Mouse (Mus musculus) olfactory bulb, adult 2 months (tissue): ENCODE results near the gene Glt28d2. TPM values are rescaled to one million over a fixed set of nuclear protein-coding genes. Genes with fewer than 3 reads are reported as not detected.
"Not testable (repeated sequence)": the region's sequence is repeated elsewhere in the genome, so short reads cannot be mapped to it uniquely, and the experiment has no call there.

Experiments used
- H3K27ac ChIP-seq: fragments of 200-500 bp; 2 replicates; pipeline ENCODE4 v1.5.1; 2012; ENCODE audit warnings: low read depth, low read length; ENCODE audit not compliant: insufficient read depth
- H3K4me1 ChIP-seq: fragments of 200-500 bp; 2 replicates; pipeline ENCODE4 v1.6.1; 2012; ENCODE audit warnings: low read length; ENCODE audit not compliant: control insufficient read depth, insufficient read depth
- H3K4me3 ChIP-seq: fragments of 200-500 bp; 2 replicates; pipeline ENCODE4 v1.5.1; 2012; ENCODE audit warnings: mild to moderate bottlenecking, low read depth, low read length, moderate library complexity; ENCODE audit not compliant: insufficient read depth
- CTCF ChIP-seq: fragments of 200-500 bp; IDR thresholded peaks from 2 replicates; pipeline ENCODE4 v1.5.1; 2012; ENCODE audit warnings: low read depth, mild to moderate bottlenecking, low read length, moderate library complexity; ENCODE audit not compliant: insufficient read depth
- POLR2A ChIP-seq: fragments of 200-500 bp; IDR thresholded peaks from 2 replicates; pipeline ENCODE4 v1.6.1; 2012; ENCODE audit warnings: mild to moderate bottlenecking, low read depth, low read length, moderate library complexity; ENCODE audit not compliant: insufficient read depth
- WGBS: fragments of 180-500 bp; shearing (Covaris S2); methylation state at CpG from one replicate; pipeline ENCODE4 v1.1.7; 2018; 5-methylcytosine and 5-hydroxymethylcytosine counted together
- polyA plus RNA-seq: library from polyadenylated mRNA; stranded (reverse); fragments of >200 nt; gene quantifications from 2 replicates; pipeline ENCODE4 v1.2.4, GENCODE M21; 2012; ENCODE audit warnings: low replicate concordance; ENCODE audit not compliant: missing spikeins, insufficient read depth, insufficient read length

Gene Glt28d2
- polyA plus RNA-seq, 1 experiment: not detected

- Histone ChIP-seq H3K4me1 (no peaks in the 10 kb centered on the region), H3K4me3 (no peak overlapping the region), H3K27ac (no peak overlapping the region)
- 76% methylated on average over 8 of the region's 8 CpGs for WGBS
- no peak for TF ChIP-seq CTCF
- no peak for TF ChIP-seq POLR2A
Measured at GRCm38 (mm10) chr3:85923343-85923742, 36.0 kb upstream of the Glt28d2 start.

- Histone ChIP-seq H3K4me1 (no peaks in the 10 kb centered on the region), H3K27ac (no peak overlapping the region), H3K4me3 (no peak overlapping the region)
- TF ChIP-seq POLR2A: no peak
- TF ChIP-seq CTCF: no peak
- WGBS: 91% methylated on average over 3 of the region's 3 CpGs
Measured at GRCm38 (mm10) chr3:85922331-85922730, 35.0 kb upstream of the Glt28d2 start.

DNA sequence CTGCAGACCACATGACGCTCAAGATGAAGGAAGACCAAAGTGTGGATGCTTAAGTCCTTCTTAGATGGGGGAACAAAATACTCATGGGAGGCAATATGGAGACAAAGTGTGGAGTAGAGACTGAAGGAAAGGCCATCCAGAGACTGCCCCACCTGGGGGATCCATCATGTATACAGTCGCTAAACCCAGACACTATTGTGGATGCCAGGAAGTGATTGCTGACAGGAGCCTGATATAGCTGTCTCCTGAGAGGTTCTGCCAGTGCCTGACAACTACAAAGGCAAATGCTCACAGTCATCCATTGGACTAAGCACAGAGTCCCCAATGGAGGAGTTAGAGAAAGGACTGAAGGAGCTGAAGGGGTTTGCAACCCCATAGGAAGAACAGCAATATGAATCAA is 33.4 kb upstream of the Glt28d2 start:
- 100% methylated on average over 2 of the region's 2 CpGs for WGBS
- H3K4me3 ChIP-seq, H3K4me1 ChIP-seq, H3K27ac ChIP-seq: not testable (repeated sequence)

DNA sequence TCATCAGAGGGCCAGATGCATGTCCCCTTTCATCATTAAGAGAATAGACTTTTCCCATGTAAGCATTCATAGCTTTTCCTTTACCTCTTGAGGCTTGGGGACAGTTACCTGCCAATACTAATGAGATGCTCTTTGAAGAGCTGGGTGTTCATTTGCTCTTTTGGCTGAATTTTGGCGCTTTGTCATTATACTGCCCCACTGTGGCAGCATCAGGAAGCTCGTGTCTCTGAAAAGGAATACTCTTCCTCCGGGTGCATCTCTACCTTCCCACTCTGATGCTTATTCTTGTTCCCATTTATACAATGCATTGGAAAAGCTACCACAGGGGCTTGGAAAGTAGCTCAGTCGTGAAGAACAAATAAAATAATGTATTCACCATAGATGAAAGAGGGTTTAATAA is 30.3 kb upstream of the Glt28d2 start:
- H3K4me1 ChIP-seq: no peaks in the 10 kb centered on the region
- 10% methylated on average over 4 of the region's 4 CpGs for WGBS
- H3K4me3 ChIP-seq: no peak overlapping the region
- TF ChIP-seq POLR2A: no peak
- TF ChIP-seq CTCF: no peak
- H3K27ac ChIP-seq: no peak overlapping the region

GRCm38 (mm10) chr3:85914806-85915205 is 27.5 kb upstream of the Glt28d2 start:
- 99% methylated on average over 6 of the region's 6 CpGs for WGBS
- no peak for TF ChIP-seq POLR2A
- no peak for TF ChIP-seq CTCF
- Histone ChIP-seq H3K4me3 (no peak overlapping the region), H3K4me1 (no peaks in the 10 kb centered on the region), H3K27ac (no peak overlapping the region)

DNA sequence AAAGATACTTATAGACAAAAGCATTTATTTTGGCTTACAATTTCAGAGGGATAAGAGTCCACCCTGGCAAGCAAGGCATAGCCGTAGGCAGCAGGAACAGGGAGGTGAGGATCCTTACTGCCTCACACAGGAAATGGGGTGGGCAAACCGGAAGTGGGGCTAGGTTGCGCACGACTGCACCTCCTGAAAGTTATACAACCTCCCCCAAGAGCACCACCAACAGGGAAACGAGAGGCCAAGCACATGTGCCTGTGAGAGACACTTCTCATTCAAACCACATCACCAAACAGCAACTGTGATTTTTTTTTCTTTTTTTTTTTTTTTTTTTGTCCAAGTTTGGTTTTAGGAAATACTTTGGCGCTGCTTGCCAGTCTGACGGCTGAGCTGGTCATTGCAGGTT is 19.8 kb upstream of the Glt28d2 start:
- H3K4me3 ChIP-seq: no peak overlapping the region
- WGBS: 88% methylated on average over 7 of the region's 7 CpGs
- H3K4me1 ChIP-seq: no peaks in the 10 kb centered on the region
- no peak for TF ChIP-seq POLR2A
- no peak for TF ChIP-seq CTCF
- H3K27ac ChIP-seq: no peak overlapping the region

DNA sequence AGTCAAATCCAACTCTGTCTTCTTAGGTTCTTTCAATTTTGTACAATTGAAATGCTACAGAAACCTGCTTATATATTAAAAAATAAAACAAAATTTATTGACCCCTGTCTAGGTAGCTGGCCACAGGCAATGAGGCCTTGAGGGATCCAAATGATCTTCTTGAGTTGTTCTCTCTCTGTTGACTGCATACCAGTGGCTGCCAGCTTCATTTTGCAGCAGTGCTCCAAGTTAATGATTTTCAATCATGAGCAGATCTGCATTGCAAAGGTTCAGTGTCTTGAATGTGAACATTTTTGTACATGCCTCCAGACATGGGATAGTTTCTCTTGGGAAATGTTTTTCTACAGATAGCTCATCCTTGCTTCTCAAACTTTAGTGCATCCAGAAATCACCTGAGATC is 17.1 kb upstream of the Glt28d2 start:
- H3K27ac ChIP-seq: no peak overlapping the region
- H3K4me3 ChIP-seq: no peak overlapping the region
- H3K4me1 ChIP-seq: no peaks in the 10 kb centered on the region
- no peak for TF ChIP-seq CTCF
- TF ChIP-seq POLR2A: no peak

DNA sequence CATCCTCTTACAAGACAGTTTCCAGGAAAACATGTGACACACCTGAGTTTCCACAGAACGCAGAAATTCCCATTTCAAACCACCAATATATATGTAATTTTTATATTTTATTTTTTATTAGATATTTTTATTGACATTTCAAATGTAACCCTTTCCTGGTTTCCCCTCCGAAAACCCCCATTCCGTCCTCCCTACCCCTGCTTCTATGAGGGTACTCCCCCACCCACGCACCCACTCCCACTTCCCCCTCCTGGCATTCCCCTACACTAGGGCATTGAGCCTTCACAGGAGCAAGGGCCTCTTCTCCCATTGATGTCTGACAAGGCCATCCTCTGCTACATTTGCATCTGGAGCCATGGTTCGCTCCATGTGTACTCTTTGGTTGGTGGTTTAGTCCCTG is 7.7 kb upstream of the Glt28d2 start:
- no peaks in the 10 kb centered on the region for H3K4me1 ChIP-seq
- WGBS: 96% methylated on average over 5 of the region's 5 CpGs
- no peak overlapping the region for H3K27ac ChIP-seq
- TF ChIP-seq CTCF (no peak), POLR2A (no peak)
- H3K4me3 ChIP-seq: no peak overlapping the region

DNA sequence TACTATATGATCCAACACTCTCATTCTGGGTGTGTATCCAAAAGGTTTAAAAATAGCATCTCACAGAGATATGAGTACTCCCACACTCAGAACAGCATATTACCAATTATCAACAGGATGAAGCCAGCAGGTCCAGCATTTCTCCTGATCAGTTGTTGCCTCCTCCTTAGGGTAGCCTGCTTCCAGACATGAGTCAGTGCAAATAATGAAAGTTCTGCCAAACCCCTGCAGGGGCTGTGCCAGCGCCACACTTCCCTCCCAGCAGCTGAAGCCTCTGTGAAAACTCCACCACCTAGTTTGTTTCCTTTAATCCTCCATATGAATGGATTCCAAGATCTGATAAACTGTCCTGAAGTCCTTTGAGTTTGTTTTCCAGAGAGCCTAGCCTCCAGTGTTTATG is 4.3 kb upstream of the Glt28d2 start:
- H3K27ac ChIP-seq: no peak overlapping the region
- no peak overlapping the region for H3K4me3 ChIP-seq
- no peak for TF ChIP-seq POLR2A
- TF ChIP-seq CTCF: no peak
- peaks cover 16% of the 10 kb centered on the region for H3K4me1 ChIP-seq
- WGBS: 51% methylated on average over 1 of the region's 1 CpGs

- 63% methylated on average over 11 of the region's 11 CpGs for WGBS
- Histone ChIP-seq H3K4me3 (no peak overlapping the region), H3K4me1 (peaks cover 16% of the 10 kb centered on the region), H3K27ac (no peak overlapping the region)
- TF ChIP-seq POLR2A (no peak), CTCF (no peak)
Measured at GRCm38 (mm10) chr3:85888221-85888671, 930 bp upstream of the Glt28d2 start.
